Mouse (Mus musculus) regulatory T cell (primary cell): Measurements from ENCODE around the gene Naaa.

Experiments
- in situ Hi-C: fragments of 300-600 bp; cut with MboI, MseI; formaldehyde crosslinking; loops from one replicate; pipeline ENCODE4 v1.15.1; 2025; ENCODE audit warnings: high pct_unique_total_duplicates

Gene Naaa

GRCm38 (mm10) chr5:92277437-92278394, at the start of gene Naaa:
Gene Naaa (minus strand): TSS chr5:92278170.
- in situ Hi-C loops: no loop called here

GRCm38 (mm10) chr5:92327367-92327766, 49.4 kb upstream of the Naaa start:
- in situ Hi-C loops: no loop called here

DNA sequence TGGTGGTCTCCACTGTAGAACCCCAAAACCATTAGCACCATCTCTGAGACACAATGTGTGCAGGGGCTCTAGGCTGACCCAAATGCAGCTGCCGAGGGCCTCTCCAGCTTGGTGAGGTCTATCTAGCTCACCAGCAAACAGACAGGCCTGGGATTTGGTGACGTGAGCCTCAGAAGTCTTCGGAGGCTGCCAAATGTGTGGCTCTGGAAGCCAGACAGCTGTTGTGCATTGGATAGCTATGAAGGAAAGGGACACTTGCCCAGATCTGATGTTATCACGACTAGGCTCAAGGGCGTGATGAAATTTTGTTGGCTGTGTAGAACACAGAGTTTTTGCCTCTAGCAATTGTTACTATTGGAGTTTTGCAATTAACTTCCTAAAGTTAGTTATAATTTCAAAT, 45.3 kb upstream of the Naaa start:
- in situ Hi-C loops: no loop called here

DNA sequence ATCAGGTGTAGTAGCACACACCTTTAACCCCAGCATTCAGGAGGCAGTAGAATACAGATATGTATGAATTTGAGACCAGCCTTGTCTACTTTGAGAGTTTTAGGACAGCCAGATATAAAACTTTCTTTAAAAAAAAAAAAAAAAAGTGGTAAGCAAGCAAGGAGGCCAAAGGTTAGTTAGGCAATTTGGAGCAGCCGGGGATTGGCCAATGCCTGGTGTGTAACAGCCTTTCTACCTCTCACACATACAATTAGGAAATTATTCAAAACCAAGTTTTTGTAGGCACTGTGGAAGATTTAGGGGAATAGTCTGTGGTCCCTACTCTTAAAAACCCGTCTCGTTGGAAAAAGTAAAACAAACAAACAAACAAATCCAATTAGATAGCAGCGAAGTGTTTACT, 44.6 kb upstream of the Naaa start:
- in situ Hi-C loops: no loop called here

DNA sequence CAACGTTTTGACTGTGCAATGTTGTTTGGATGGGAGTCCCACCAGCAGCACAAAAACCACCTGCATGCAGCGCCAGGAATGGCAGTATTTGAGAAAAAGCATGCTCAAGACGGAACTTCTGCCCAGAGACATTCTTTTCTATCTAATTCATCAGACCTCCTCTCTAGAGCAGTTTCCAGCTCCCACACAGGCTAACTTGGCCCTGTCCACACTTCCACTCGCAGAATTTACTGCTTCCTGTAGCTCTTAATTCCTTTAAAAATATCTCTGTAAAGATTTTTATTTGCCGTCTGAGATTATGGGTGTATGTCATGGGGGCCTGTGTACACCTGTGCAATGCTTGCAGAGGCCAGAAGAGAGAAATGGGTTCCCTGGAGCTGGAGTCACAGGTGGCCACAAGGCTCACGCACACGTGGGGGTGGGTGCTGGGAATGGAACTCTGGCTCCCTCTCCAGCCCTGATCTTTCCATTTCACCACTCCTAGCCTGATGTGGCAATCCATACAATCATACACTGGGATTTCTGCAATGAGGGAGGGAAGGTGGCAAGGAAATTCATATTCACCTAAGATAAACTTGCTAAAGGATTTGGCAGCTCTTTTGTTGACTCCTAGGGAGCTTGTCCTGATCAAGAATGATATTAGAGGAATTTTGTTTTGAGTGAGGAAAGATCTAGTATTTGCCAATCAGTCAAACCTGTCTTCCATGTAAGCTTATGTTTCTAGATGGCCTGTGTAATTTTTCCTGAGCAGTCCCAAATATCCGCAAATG, 43.8 kb upstream of the Naaa start:
- in situ Hi-C loops: no loop called here

GRCm38 (mm10) chr5:92318596-92318995, 40.6 kb upstream of the Naaa start:
- in situ Hi-C loops: no loop called here

GRCm38 (mm10) chr5:92318119-92318518, 40.1 kb upstream of the Naaa start:
- in situ Hi-C loops: no loop called here

GRCm38 (mm10) chr5:92313776-92314175, 35.8 kb upstream of the Naaa start:
- in situ Hi-C loops: loop anchor here (5.0 kb wide), 1 partner anchor 69 kb away; no protein-coding TSS in a partner anchor

DNA sequence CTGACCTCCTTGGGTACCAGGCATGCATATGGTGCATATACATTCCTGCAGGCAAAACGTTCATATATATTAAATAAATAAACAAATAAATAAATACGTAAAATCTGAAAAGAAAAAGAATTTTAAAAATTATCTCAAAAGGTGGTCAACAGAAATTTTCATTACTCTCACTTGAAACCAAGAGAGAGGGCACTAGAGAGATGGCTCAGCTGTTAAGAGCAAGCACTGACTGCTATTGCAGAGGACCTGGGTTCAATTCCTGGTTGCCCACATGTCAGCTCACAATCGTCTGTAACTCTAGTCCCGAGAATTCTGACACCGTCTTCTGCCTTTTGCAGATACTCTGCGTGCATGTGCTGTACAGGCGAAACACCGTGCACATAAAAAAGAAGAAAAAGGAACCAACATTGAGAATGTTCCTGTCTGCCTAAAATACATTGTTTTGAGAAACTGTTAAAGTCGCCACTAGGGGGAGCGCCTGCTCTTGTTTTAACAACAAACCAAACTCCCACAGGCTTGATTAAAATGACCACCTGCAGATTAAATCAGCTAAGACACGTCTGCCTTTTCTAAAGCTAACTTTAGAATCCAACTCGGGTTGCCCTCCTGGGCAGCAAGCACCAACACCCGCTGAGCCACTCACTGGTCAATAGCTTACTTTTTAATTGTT, 34.2 kb upstream of the Naaa start:
- in situ Hi-C loops: loop anchor here (5.0 kb wide), 1 partner anchor 70 kb away; no protein-coding TSS in a partner anchor

DNA sequence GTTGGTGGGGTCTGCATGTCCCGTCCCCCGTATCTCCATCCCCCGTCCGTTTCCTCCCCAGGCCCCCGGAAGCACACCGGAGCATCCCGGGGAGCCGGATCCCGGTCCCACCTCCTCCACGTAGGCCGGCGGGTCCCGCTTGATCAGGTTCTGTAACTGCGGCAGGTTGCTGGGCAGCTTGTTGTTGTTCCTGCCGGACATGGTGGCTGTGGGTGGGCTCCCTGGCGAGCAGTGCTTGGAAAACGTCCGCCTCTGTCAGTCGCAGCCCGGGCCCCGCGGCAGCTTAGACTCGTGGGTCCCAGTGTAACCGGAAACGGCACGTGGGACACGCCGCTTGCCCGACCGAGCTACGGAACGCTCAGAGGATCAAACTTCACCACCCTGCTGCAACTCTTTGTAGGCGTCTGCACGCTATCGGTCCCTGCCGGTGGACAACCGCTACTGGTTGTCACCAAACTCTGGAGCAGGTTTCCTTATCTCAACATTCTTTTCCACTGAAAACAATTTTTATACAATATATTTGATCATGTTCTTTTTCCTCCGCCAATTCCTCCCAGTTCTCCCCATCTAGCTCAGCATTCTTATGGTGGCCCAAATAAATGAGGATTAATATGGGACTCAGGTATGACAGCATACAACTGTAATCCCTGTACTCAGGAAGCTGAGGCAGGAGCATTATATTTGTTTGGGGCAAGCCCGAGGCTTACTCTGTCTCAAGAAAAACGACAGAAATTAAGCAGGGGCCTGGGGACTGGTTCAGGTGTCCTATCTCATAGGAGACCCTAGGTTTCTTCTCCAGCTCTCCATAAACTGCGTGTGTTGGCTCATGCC, 31.9 kb upstream of the Naaa start, which contains the start of gene Sdad1:
TSS of gene Sdad1 (minus strand) at position 799 of the 831 bp plus-strand sequence.
- in situ Hi-C loops: loop anchor here (5.0 kb wide), 1 partner anchor 72 kb away; no protein-coding TSS in a partner anchor

DNA sequence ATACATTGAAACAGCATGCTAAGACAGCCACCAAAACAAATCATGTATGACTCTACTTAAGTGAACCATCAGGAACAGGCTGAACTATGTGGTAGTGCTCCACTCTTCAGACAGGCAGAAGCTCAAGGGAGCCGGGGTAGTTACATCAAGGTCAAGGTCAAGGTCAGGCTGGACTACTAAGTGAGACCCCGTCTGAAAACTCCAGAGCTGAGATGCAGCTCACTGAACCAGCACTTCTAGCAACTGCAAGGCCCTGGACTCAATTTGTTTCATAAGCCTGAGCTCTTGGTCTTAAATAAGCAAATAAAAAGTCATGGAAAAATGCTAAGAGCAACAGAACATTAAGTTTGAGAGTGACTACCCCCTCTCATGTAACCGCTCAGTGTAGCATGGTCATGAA, 26.3 kb upstream of the Naaa start:
- in situ Hi-C loops: no loop called here

GRCm38 (mm10) chr5:92302149-92302840, 24.3 kb upstream of the Naaa start:
- in situ Hi-C loops: no loop called here

- in situ Hi-C loops: no loop called here
Observed at GRCm38 (mm10) chr5:92294525-92294924, 16.6 kb upstream of the Naaa start.

GRCm38 (mm10) chr5:92291652-92292414, 13.9 kb upstream of the Naaa start:
- in situ Hi-C loops: no loop called here

GRCm38 (mm10) chr5:92287840-92288239, 9.9 kb upstream of the Naaa start:
- in situ Hi-C loops: loop anchor here (5.0 kb wide), 1 partner anchor 91 kb away; no protein-coding TSS in a partner anchor

DNA sequence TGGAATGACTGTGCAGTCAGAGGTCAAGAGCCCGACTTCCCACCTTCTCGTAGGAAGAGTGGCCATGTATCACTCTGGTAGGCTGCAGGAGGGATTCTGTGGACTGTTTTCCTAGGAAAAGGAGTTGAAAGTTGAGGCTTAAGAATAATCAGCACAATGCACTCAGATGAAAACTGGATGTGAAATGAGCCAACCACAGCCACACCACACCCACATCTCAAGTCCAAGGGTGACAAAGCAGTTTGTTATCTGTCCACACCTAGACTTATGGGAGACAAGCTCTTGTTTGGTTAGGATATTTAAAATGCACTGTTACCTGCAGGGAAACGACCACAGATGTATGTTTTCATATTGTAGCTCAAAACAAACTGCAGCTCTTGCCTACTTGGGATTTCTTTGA, 5.1 kb upstream of the Naaa start:
- in situ Hi-C loops: no loop called here

DNA sequence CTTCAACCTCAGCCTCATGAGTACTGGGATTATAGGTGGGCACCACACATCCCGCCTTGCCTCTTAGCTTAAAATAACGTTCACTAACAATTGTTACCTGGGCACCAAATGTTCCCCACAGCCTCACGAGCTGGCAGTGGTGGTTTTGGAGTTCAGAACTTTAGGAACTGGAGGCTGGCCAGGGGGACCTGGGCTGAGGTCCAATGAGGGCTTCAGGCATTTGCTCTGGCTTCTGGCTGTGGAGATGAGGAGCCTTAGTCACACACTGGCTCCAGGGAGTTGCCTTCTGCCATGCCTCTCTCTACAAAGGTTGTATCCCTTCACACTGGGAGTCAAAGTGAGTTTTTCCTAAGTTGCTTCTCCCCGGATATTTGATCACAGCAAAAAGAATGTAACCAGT, 4.6 kb upstream of the Naaa start:
- in situ Hi-C loops: no loop called here

GRCm38 (mm10) chr5:92278942-92279537, 1.1 kb upstream of the Naaa start:
- in situ Hi-C loops: no loop called here

GRCm38 (mm10) chr5:92270496-92270895, 7.5 kb downstream of the Naaa start:
- in situ Hi-C loops: no loop called here
